Mouse (Mus musculus): ENCODE data around the gene Abca17.
A peak's percentile ranks its signal among the peaks of the same experiment; 100 is the strongest.

DNA sequence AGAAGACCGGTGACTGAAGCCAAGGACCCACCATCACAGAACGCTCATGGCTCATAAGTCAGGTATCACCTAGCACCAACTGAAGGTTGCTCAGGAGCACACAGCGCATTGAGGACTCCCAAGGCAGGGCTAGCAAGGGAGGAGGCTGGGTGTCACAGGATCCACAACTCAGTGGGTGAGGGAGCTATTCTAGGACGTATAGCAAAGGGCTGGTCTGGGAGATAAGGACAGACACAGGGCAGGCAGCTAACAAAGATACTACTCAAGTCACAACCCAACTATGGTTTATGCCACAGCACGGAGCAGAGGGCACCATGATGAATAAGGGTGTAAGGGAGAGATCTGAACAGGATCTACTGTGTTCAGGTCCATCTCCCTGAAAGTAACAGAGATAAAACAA, 125.0 kb downstream of the Abca17 start:
- peak; percentile 82 for TF ChIP-seq GATA1 (IDR thresholded peaks at IDR 0.05; ENCODE audit: low read length)
- TF ChIP-seq TAL1 (IDR thresholded peaks at IDR 0.05; ENCODE audit: low read length): peak; percentile 85
